Mouse (Mus musculus): Measurements from ENCODE around the gene Gm49320. TPM values are rescaled to one million over a fixed set of nuclear protein-coding genes. Genes with fewer than 3 reads are reported as not detected.

Gene Gm49320
- polyA plus RNA-seq, 1 experiment from 2014 or later, result 2.2 TPM

GRCm38 (mm10) chr8:4216791-4217621 is 21.7 kb upstream of the Gm49320 start, which contains the start of gene Prr36:
Prr36 (minus strand) TSS chr8:4217459.
- no peaks in the 10 kb centered on the region for H3K36me3 ChIP-seq (ENCODE audit: control insufficient read depth, insufficient read depth, low read length)
- H3K4me1 ChIP-seq (ENCODE audit: control insufficient read depth, insufficient read depth, low read length), result peaks cover 7% of the 10 kb centered on the region; the same call in 1 of the 2 replicates
- peak within 1 kb of the TSS; percentile 89 for H3K4me2 ChIP-seq (replicated peaks; ENCODE audit: low read depth, low read length)
- WGBS, result 1% methylated on average over 44 of the region's 44 CpGs
- H3K9ac ChIP-seq (ENCODE audit: low read depth, low read length), result peak within 1 kb of the TSS; percentile 69
- peaks cover 37% of the 10 kb centered on the region for H3K27me3 ChIP-seq (ENCODE audit: control insufficient read depth, insufficient read depth, low read length)
- peak within 1 kb of the TSS; percentile 30; the same call in 1 of the 2 replicates for H3K27ac ChIP-seq (ENCODE audit: low read depth, low read length)
- H3K4me3 ChIP-seq (ENCODE audit: low read length), result peak within 1 kb of the TSS; percentile 55
- peak; percentile 68 for ATAC-seq (ENCODE audit: low FRiP score, low TSS enrichment)
- no peaks in the 10 kb centered on the region for H3K9me3 ChIP-seq (ENCODE audit: control insufficient read depth, low read length)

GRCm38 (mm10) chr8:4219617-4220016 is 19.0 kb upstream of the Gm49320 start:
- no peak overlapping the region for H3K4me2 ChIP-seq (replicated peaks; ENCODE audit: low read depth, low read length)
- ATAC-seq (ENCODE audit: low FRiP score, low TSS enrichment), result no peak
- H3K9me3 ChIP-seq (ENCODE audit: control insufficient read depth, low read length), result no peaks in the 10 kb centered on the region
- WGBS, result 84% methylated on average over 3 of the region's 3 CpGs
- no peaks in the 10 kb centered on the region for H3K36me3 ChIP-seq (ENCODE audit: control insufficient read depth, insufficient read depth, low read length)
- H3K27me3 ChIP-seq (ENCODE audit: control insufficient read depth, insufficient read depth, low read length), result peaks cover 35% of the 10 kb centered on the region
- H3K9ac ChIP-seq (ENCODE audit: low read depth, low read length), result no peak overlapping the region
- no peak overlapping the region for H3K4me3 ChIP-seq (ENCODE audit: low read length)
- no peak overlapping the region for H3K27ac ChIP-seq (ENCODE audit: low read depth, low read length)
- 0 out of 2 replicates have a peak, but pooled peaks cover 3% of the 10 kb centered on the region for H3K4me1 ChIP-seq (ENCODE audit: control insufficient read depth, insufficient read depth, low read length)

- ATAC-seq (ENCODE audit: low FRiP score, low TSS enrichment), result no peak
- Histone ChIP-seq H3K9me3 (ENCODE audit: control insufficient read depth, low read length) (no peaks in the 10 kb centered on the region), H3K4me3 (ENCODE audit: low read length) (no peak overlapping the region), H3K27me3 (ENCODE audit: control insufficient read depth, insufficient read depth, low read length) (peaks cover 12% of the 10 kb centered on the region), H3K4me2 (replicated peaks; ENCODE audit: low read depth, low read length) (no peak overlapping the region), H3K27ac (ENCODE audit: low read depth, low read length) (no peak overlapping the region), H3K4me1 (ENCODE audit: control insufficient read depth, insufficient read depth, low read length) (0 out of 2 replicates have a peak, but pooled peaks cover 3% of the 10 kb centered on the region), H3K9ac (ENCODE audit: low read depth, low read length) (no peak overlapping the region), H3K36me3 (ENCODE audit: control insufficient read depth, insufficient read depth, low read length) (no peaks in the 10 kb centered on the region)
Observed at GRCm38 (mm10) chr8:4222059-4222458, 16.6 kb upstream of the Gm49320 start.

GRCm38 (mm10) chr8:4226323-4226722 is 12.3 kb upstream of the Gm49320 start:
- 17% methylated on average over 4 of the region's 4 CpGs for WGBS
- no peak overlapping the region for H3K27ac ChIP-seq (ENCODE audit: low read depth, low read length)
- ATAC-seq (ENCODE audit: low FRiP score, low TSS enrichment), result peak; percentile 36; the same call in 1 of the 2 replicates
- H3K27me3 ChIP-seq (ENCODE audit: control insufficient read depth, insufficient read depth, low read length), result no peaks in the 10 kb centered on the region; the same call in none of the 2 replicates
- 0 out of 2 replicates have a peak overlapping the region, but pooled peaks have one; percentile 25 for H3K9ac ChIP-seq (ENCODE audit: low read depth, low read length)
- peak overlapping the region; percentile 49 for H3K4me2 ChIP-seq (replicated peaks; ENCODE audit: low read depth, low read length)
- H3K4me1 ChIP-seq (ENCODE audit: control insufficient read depth, insufficient read depth, low read length), result 0 out of 2 replicates have a peak, but pooled peaks cover 3% of the 10 kb centered on the region
- no peaks in the 10 kb centered on the region for H3K36me3 ChIP-seq (ENCODE audit: control insufficient read depth, insufficient read depth, low read length)
- H3K4me3 ChIP-seq (ENCODE audit: low read length), result peak overlapping the region; percentile 26
- H3K9me3 ChIP-seq (ENCODE audit: control insufficient read depth, low read length), result no peaks in the 10 kb centered on the region

GRCm38 (mm10) chr8:4226739-4227347 is 11.8 kb upstream of the Gm49320 start, which contains the start of gene Lrrc8e:
Lrrc8e (plus strand) TSS chr8:4226827.
- Histone ChIP-seq H3K27me3 (ENCODE audit: control insufficient read depth, insufficient read depth, low read length) (no peaks in the 10 kb centered on the region; the same call in none of the 2 replicates), H3K4me2 (replicated peaks; ENCODE audit: low read depth, low read length) (peak within 1 kb of the TSS; percentile 49), H3K4me3 (ENCODE audit: low read length) (peak within 1 kb of the TSS; percentile 26), H3K9ac (ENCODE audit: low read depth, low read length) (peak within 1 kb of the TSS; percentile 25; the same call in 1 of the 2 replicates), H3K4me1 (ENCODE audit: control insufficient read depth, insufficient read depth, low read length) (0 out of 2 replicates have a peak, but pooled peaks cover 3% of the 10 kb centered on the region), H3K9me3 (ENCODE audit: control insufficient read depth, low read length) (no peaks in the 10 kb centered on the region), H3K36me3 (ENCODE audit: control insufficient read depth, insufficient read depth, low read length) (no peaks in the 10 kb centered on the region), H3K27ac (ENCODE audit: low read depth, low read length) (no peak within 1 kb of the TSS)
- 4% methylated on average over 33 of the region's 33 CpGs for WGBS
- peak; percentile 74 for ATAC-seq (ENCODE audit: low FRiP score, low TSS enrichment)

- Histone ChIP-seq H3K36me3 (ENCODE audit: control insufficient read depth, insufficient read depth, low read length) (no peaks in the 10 kb centered on the region), H3K4me1 (ENCODE audit: control insufficient read depth, insufficient read depth, low read length) (0 out of 2 replicates have a peak, but pooled peaks cover 3% of the 10 kb centered on the region), H3K4me3 (ENCODE audit: low read length) (no peak overlapping the region), H3K27me3 (ENCODE audit: control insufficient read depth, insufficient read depth, low read length) (no peaks in the 10 kb centered on the region; the same call in none of the 2 replicates), H3K4me2 (replicated peaks; ENCODE audit: low read depth, low read length) (no peak overlapping the region), H3K27ac (ENCODE audit: low read depth, low read length) (no peak overlapping the region), H3K9ac (ENCODE audit: low read depth, low read length) (no peak overlapping the region), H3K9me3 (ENCODE audit: control insufficient read depth, low read length) (no peaks in the 10 kb centered on the region)
- WGBS, result 94% methylated on average over 4 of the region's 4 CpGs
- ATAC-seq (ENCODE audit: low FRiP score, low TSS enrichment), result no peak
Observed at GRCm38 (mm10) chr8:4227919-4228318, 10.7 kb upstream of the Gm49320 start.

- H3K4me3 ChIP-seq (ENCODE audit: low read length), result no peak overlapping the region
- 78% methylated on average over 5 of the region's 5 CpGs for WGBS
- no peak overlapping the region for H3K27ac ChIP-seq (ENCODE audit: low read depth, low read length)
- no peak overlapping the region for H3K9ac ChIP-seq (ENCODE audit: low read depth, low read length)
- H3K4me2 ChIP-seq (replicated peaks; ENCODE audit: low read depth, low read length), result no peak overlapping the region
- H3K9me3 ChIP-seq (ENCODE audit: control insufficient read depth, low read length), result no peaks in the 10 kb centered on the region
- ATAC-seq (ENCODE audit: low FRiP score, low TSS enrichment), result no peak
- H3K27me3 ChIP-seq (ENCODE audit: control insufficient read depth, insufficient read depth, low read length), result no peaks in the 10 kb centered on the region; the same call in none of the 2 replicates
- H3K36me3 ChIP-seq (ENCODE audit: control insufficient read depth, insufficient read depth, low read length), result no peaks in the 10 kb centered on the region
- 0 out of 2 replicates have a peak, but pooled peaks cover 3% of the 10 kb centered on the region for H3K4me1 ChIP-seq (ENCODE audit: control insufficient read depth, insufficient read depth, low read length)
Observed at GRCm38 (mm10) chr8:4229784-4230183, 8.9 kb upstream of the Gm49320 start.

- Histone ChIP-seq H3K27ac (ENCODE audit: low read depth, low read length) (no peak overlapping the region), H3K27me3 (ENCODE audit: control insufficient read depth, insufficient read depth, low read length) (no peaks in the 10 kb centered on the region; the same call in none of the 2 replicates), H3K36me3 (ENCODE audit: control insufficient read depth, insufficient read depth, low read length) (no peaks in the 10 kb centered on the region), H3K9ac (ENCODE audit: low read depth, low read length) (no peak overlapping the region), H3K4me2 (replicated peaks; ENCODE audit: low read depth, low read length) (no peak overlapping the region), H3K9me3 (ENCODE audit: control insufficient read depth, low read length) (no peaks in the 10 kb centered on the region), H3K4me3 (ENCODE audit: low read length) (no peak overlapping the region), H3K4me1 (ENCODE audit: control insufficient read depth, insufficient read depth, low read length) (0 out of 2 replicates have a peak, but pooled peaks cover 3% of the 10 kb centered on the region)
- ATAC-seq (ENCODE audit: low FRiP score, low TSS enrichment), result no peak
- WGBS, result 53% methylated on average over 10 of the region's 10 CpGs
Observed at GRCm38 (mm10) chr8:4230612-4231351, 7.9 kb upstream of the Gm49320 start.

Measured in kidney, embryonic 14.5 days (tissue).